Mouse (Mus musculus) kidney, embryonic 15.5 days (tissue): ENCODE measurements around the gene Derl3. TPM values are rescaled to one million over a fixed set of nuclear protein-coding genes. Genes with fewer than 3 reads are reported as not detected.
"Not testable (repeated sequence)": the region's sequence is repeated elsewhere in the genome, so short reads cannot be mapped to it uniquely, and the experiment has no call there.

ENCODE experiments used
- ATAC-seq: fragments of 200-750 bp; cut with Nextera tagmentation; replicated peaks from 2 replicates; pipeline ENCODE4 v1.8.0; 2017; ENCODE audit warnings: moderate TSS enrichment; ENCODE audit not compliant: low FRiP score
- H3K27ac ChIP-seq: fragments of 300-500 bp; sonication (generic); 2 replicates; pipeline ENCODE4 v1.5.1; 2015; ENCODE audit warnings: mild to moderate bottlenecking, inconsistent platforms
- H3K27me3 ChIP-seq: fragments of 300-500 bp; sonication (generic); 2 replicates; pipeline ENCODE4 v1.6.1; 2015; ENCODE audit warnings: inconsistent platforms
- H3K36me3 ChIP-seq: fragments of 300-500 bp; sonication (generic); 2 replicates; pipeline ENCODE4 v1.6.1; 2015; ENCODE audit warnings: inconsistent platforms
- H3K4me1 ChIP-seq: fragments of 300-500 bp; sonication (generic); 2 replicates; pipeline ENCODE4 v1.6.1; 2015; ENCODE audit warnings: inconsistent platforms
- H3K4me2 ChIP-seq: fragments of 300-500 bp; sonication (generic); 2 replicates; pipeline ENCODE4 v1.6.1; 2015; ENCODE audit warnings: moderate library complexity, mild to moderate bottlenecking, inconsistent platforms
- H3K4me3 ChIP-seq: fragments of 300-500 bp; sonication (generic); replicated peaks from 2 replicates; pipeline ENCODE4 v1.5.1; 2015; ENCODE audit warnings: mild to moderate bottlenecking, inconsistent platforms
- H3K9ac ChIP-seq: fragments of 300-500 bp; sonication (generic); 2 replicates; pipeline ENCODE4 v1.6.1; 2015; ENCODE audit warnings: mild to moderate bottlenecking, inconsistent platforms
- H3K9me3 ChIP-seq: fragments of 300-500 bp; sonication (generic); replicated peaks from 2 replicates; pipeline ENCODE4 v1.6.1; 2016; ENCODE audit warnings: inconsistent platforms
- WGBS: fragments of 180-500 bp; shearing (Covaris S2); methylation state at CpG from one replicate; pipeline ENCODE4 v1.1.7; 2015; ENCODE audit warnings: mixed read lengths; 5-methylcytosine and 5-hydroxymethylcytosine counted together
- polyA plus RNA-seq: library from polyadenylated mRNA; unstranded; fragments of >200 nt; fragmentation: Nextera tagmentation; extraction: Ambion mirVana; gene quantifications from 2 replicates; pipeline ENCODE4 v1.2.1, GENCODE M21; 2015

Gene Derl3
- polyA plus RNA-seq, 1 experiment from 2014 or later, result 3.3 TPM

- WGBS, result 70% methylated on average over 11 of the region's 11 CpGs
- peaks cover 25% of the 10 kb centered on the region for H3K4me1 ChIP-seq
- ATAC-seq, result no peak
- no peak overlapping the region for H3K4me2 ChIP-seq
- no peaks in the 10 kb centered on the region for H3K9me3 ChIP-seq
- no peak overlapping the region for H3K9ac ChIP-seq
- no peak overlapping the region for H3K4me3 ChIP-seq
- H3K27ac ChIP-seq, result no peak overlapping the region
- peaks cover 24% of the 10 kb centered on the region for H3K36me3 ChIP-seq
- no peaks in the 10 kb centered on the region for H3K27me3 ChIP-seq
Measured at GRCm38 (mm10) chr10:75856155-75856907, 36.9 kb upstream of the Derl3 start.

DNA sequence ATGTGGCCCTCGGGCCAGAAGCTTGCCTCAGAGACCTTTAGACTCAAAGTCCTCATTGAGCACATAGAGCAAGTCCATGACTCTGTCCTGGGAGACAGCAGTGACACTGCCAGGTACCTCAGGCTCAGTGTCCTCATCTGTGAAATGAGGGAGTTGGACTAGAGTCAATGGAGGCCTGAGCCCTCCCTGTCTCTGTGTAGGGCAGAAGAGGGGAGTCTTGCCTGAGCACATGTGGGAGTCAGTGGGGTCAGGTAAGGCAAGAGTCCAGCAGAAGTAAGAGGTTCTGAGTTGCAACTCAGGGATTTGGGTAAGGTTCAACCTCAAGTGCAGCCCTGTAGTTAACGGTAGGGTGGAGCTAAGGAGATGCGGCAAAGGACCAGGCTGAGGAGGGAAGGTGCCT lies 36.2 kb upstream of the Derl3 start:
- no peak overlapping the region for H3K4me3 ChIP-seq
- H3K9ac ChIP-seq, result no peak overlapping the region
- peaks cover 24% of the 10 kb centered on the region for H3K36me3 ChIP-seq
- H3K9me3 ChIP-seq, result no peaks in the 10 kb centered on the region
- H3K4me1 ChIP-seq, result peaks cover 25% of the 10 kb centered on the region
- H3K27ac ChIP-seq, result no peak overlapping the region
- no peaks in the 10 kb centered on the region for H3K27me3 ChIP-seq
- H3K4me2 ChIP-seq, result no peak overlapping the region
- ATAC-seq, result no peak
- 79% methylated on average over 3 of the region's 3 CpGs for WGBS

- no peaks in the 10 kb centered on the region for H3K27me3 ChIP-seq
- no peak overlapping the region for H3K9ac ChIP-seq
- 89% methylated on average over 4 of the region's 4 CpGs for WGBS
- no peak overlapping the region for H3K27ac ChIP-seq
- ATAC-seq, result no peak
- no peak overlapping the region for H3K4me3 ChIP-seq
- peaks cover 25% of the 10 kb centered on the region for H3K4me1 ChIP-seq
- no peak overlapping the region for H3K4me2 ChIP-seq
- H3K36me3 ChIP-seq, result peaks cover 24% of the 10 kb centered on the region
- no peaks in the 10 kb centered on the region for H3K9me3 ChIP-seq
Measured at GRCm38 (mm10) chr10:75857598-75857997, 35.6 kb upstream of the Derl3 start.

DNA sequence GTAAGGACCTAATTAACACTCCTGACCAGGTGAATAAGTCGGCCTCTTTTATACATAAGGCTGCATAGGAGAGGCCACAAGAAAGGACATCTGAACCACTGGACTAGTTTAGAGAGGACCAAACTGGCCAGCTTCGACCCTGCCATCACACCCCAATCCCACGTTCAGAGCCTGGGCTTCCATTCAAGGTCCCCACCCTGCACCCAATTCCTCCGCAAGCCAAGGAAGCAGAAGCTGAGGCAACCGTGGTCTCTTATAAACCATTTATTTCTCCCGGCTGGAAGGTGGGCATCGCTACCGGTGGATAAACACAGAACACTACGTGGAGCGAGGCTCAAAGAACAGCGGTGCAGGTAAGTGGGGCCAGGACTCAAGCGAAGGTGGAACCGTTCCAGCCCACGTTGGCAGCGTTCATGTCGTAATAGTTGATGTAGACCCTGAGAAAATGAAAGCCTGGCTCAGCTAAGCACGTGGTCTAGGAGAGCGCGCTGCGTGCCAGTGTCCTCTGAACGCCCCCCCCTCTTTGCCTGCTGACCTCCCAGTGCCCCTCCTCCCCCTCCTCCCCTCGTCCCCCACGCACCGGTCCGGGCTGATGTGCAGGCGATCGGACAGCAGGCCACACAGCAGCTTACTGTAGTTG lies 34.0 kb upstream of the Derl3 start:
- Histone ChIP-seq H3K4me2 (peak overlapping the region; percentile 62), H3K9ac (peak overlapping the region; percentile 84), H3K9me3 (no peaks in the 10 kb centered on the region), H3K27me3 (no peaks in the 10 kb centered on the region), H3K4me1 (peaks cover 25% of the 10 kb centered on the region), H3K27ac (peak overlapping the region; percentile 97), H3K36me3 (peaks cover 24% of the 10 kb centered on the region), H3K4me3 (peak overlapping the region; percentile 78)
- ATAC-seq, result peak; percentile 75
- WGBS, result 3% methylated on average over 24 of the region's 27 CpGs

DNA sequence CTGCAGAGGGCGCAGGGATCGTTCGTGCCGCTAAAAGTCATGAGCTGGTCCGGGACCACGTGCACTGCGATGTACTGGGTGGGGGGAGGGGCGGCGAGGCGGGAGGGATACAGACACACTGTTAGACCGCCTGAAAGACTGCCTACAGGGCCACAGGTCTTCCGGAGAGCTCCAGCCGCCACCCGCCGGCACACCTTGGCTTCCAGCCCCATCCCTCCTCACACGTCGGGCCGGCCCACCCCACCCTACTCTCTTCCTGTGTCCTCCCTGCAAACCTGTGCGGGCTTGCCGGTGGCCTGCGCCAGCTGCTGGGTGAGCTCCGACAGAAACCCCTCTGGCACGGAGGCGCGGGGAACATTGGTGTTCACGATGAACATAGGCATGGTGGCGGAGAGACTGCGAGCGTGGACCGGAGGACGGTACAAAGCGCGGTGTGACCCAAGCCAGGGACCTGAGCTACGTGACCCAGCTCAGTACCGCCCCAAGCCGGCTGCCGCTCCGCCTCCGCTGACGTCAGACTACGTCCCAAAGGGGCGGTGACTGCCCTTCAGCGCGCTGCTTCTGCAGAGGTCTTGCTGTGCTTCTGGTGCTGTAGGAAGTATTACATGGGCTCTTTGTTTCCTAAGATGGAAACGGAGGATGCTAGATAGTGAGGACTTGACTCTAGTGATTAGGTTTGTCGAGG lies 33.3 kb upstream of the Derl3 start, which contains the start of gene Mif:
Gene Mif, minus strand, starts transcription at position 455 of the 685 bp plus-strand sequence.
- Histone ChIP-seq H3K4me2 (peak within 1 kb of the TSS; percentile 62), H3K36me3 (peaks cover 24% of the 10 kb centered on the region), H3K4me3 (peak within 1 kb of the TSS; percentile 78), H3K9ac (peak within 1 kb of the TSS; percentile 84), H3K4me1 (peaks cover 25% of the 10 kb centered on the region), H3K27ac (peak within 1 kb of the TSS; percentile 97)
- H3K27me3 ChIP-seq, H3K9me3 ChIP-seq: not testable (repeated sequence)
- under 1% methylated on average over 46 of the region's 46 CpGs for WGBS
- peak; percentile 97 for ATAC-seq

- no peak for ATAC-seq
- Histone ChIP-seq H3K27ac (peak overlapping the region; percentile 97), H3K4me1 (peaks cover 25% of the 10 kb centered on the region), H3K36me3 (peaks cover 24% of the 10 kb centered on the region), H3K4me2 (peak overlapping the region; percentile 62; the same call in 1 of the 2 replicates), H3K4me3 (peak overlapping the region; percentile 78; the same call in 1 of the 2 replicates), H3K9me3 (no peaks in the 10 kb centered on the region), H3K9ac (no peak overlapping the region), H3K27me3 (no peaks in the 10 kb centered on the region)
- 44% methylated on average over 7 of the region's 7 CpGs for WGBS
Measured at GRCm38 (mm10) chr10:75860746-75861145, 32.5 kb upstream of the Derl3 start.

- H3K27ac ChIP-seq, result no peak overlapping the region
- no peak for ATAC-seq
- no peaks in the 10 kb centered on the region for H3K9me3 ChIP-seq
- peaks cover 25% of the 10 kb centered on the region for H3K4me1 ChIP-seq
- no peak overlapping the region for H3K4me3 ChIP-seq
- H3K36me3 ChIP-seq, result peaks cover 19% of the 10 kb centered on the region
- no peak overlapping the region for H3K9ac ChIP-seq
- no peaks in the 10 kb centered on the region for H3K27me3 ChIP-seq
- 74% methylated on average over 5 of the region's 5 CpGs for WGBS
- no peak overlapping the region for H3K4me2 ChIP-seq
Measured at GRCm38 (mm10) chr10:75861587-75861986, 31.6 kb upstream of the Derl3 start.

DNA sequence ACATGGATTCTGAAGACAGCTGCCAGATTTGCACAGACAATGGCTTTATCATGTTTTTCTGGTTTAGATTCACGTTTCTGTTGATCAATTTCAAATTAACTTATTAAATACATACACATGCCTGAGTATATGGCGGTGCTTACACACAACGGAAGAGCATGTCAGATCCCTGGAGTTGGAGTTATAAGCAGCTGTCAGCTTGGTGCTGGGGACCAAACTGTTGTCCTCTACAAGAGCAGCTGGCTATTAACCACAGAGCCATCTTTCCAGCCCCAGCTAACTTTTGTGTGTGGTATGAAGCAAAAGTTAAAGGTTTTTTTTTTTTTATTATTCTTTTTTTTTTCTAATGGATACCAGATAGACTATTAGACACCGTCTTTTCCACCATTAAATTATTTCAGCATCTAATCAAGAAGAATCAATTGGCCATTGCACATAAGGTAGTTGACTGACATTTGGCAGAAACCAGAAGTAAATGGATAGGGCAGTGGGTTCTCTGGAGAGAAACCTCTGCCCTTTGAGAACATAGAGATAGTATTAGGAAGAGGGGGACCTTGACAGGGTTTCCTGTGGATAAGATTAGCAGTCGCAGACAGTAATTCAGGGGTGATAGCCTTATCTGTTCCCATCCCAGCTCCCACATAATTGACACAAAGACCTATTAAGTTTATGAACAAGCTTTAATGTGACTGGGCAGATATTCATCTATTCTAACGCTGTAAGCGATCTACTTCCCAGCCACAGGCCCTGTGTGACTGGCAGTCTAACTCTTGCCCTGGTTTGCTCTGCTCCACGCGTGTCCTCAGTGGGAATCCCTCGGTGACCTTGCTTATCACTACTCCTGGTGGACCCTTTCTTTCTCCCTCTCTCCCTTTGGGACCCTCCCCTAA lies 20.9 kb upstream of the Derl3 start:
- Histone ChIP-seq H3K4me2 (peak overlapping the region; percentile 74), H3K9me3 (no peaks in the 10 kb centered on the region), H3K4me3 (peak overlapping the region; percentile 43), H3K27me3 (no peaks in the 10 kb centered on the region), H3K36me3 (no peaks in the 10 kb centered on the region), H3K27ac (peak overlapping the region; percentile 47; the same call in 1 of the 2 replicates), H3K4me1 (peaks cover 10% of the 10 kb centered on the region), H3K9ac (peak overlapping the region; percentile 42; the same call in 1 of the 2 replicates)
- 39% methylated on average over 10 of the region's 10 CpGs for WGBS
- ATAC-seq, result no peak

DNA sequence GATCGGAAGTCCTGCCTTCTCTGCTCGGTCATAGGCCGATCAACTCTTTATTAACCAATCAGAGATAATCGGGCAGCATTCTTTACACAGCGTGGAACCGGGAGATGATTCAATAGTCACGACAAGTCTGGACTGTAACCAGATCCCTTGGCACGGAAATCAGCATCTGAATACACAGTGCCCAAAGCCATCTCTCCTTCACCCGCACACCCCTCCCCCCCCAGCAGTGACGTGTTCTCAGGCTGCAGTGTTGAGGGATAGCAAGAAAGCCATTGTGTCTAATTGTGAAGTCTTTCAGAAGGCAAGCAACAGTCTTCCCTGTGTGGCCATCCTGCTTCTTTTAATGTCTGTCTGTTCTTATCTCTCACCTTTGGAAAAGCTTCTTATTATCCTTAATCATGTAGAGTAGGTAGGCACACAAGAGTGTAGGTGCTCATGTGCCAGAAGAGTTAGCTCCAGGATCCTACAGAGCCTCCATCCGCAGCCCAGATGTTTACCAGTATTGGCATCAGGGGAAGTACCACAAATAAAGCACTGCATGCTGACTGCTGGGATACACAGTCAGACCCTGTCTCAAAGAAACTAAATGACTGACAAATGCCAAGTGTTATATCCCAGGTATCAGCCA lies 20.2 kb upstream of the Derl3 start:
- ATAC-seq, result peak; percentile 97
- H3K27ac ChIP-seq, result peak overlapping the region; percentile 68

GRCm38 (mm10) chr10:75873543-75874170 lies 19.6 kb upstream of the Derl3 start:
- ATAC-seq, result no peak
- Histone ChIP-seq H3K27me3 (no peaks in the 10 kb centered on the region), H3K4me1 (peaks cover 10% of the 10 kb centered on the region), H3K4me2 (peak overlapping the region; percentile 74), H3K27ac (peak overlapping the region; percentile 68; the same call in 1 of the 2 replicates), H3K9ac (peak overlapping the region; percentile 42; the same call in 1 of the 2 replicates), H3K4me3 (no peak overlapping the region), H3K9me3 (no peaks in the 10 kb centered on the region), H3K36me3 (no peaks in the 10 kb centered on the region)
- 41% methylated on average over 10 of the region's 10 CpGs for WGBS

More for the DNA sequence above, 20.2 kb upstream of the Derl3 start:
- Histone ChIP-seq H3K4me3 (peak overlapping the region; percentile 43), H3K4me1 (peaks cover 10% of the 10 kb centered on the region), H3K4me2 (peak overlapping the region; percentile 74), H3K9ac (peak overlapping the region; percentile 42), H3K27me3 (no peaks in the 10 kb centered on the region), H3K36me3 (no peaks in the 10 kb centered on the region), H3K9me3 (no peaks in the 10 kb centered on the region)
- WGBS, result 3% methylated on average over 11 of the region's 11 CpGs
